Mouse (Mus musculus) C3H10T1/2 (cell line): Measurements from ENCODE around the gene Phox2a. TPM values are rescaled to one million over a fixed set of nuclear protein-coding genes. Genes with fewer than 3 reads are reported as not detected.

ENCODE experiments used
- polyA plus RNA-seq, 2 experiments: library from polyadenylated mRNA; unstranded; fragments of >200 nt; fragmentation: generic; extraction: Trizol; gene quantifications; one replicate each; pipeline ENCODE4 v1.2.1; 2012; ENCODE audit warnings: missing spikeins in 2 of 2

Phox2a gene
- polyA plus RNA-seq = not detected

DNA sequence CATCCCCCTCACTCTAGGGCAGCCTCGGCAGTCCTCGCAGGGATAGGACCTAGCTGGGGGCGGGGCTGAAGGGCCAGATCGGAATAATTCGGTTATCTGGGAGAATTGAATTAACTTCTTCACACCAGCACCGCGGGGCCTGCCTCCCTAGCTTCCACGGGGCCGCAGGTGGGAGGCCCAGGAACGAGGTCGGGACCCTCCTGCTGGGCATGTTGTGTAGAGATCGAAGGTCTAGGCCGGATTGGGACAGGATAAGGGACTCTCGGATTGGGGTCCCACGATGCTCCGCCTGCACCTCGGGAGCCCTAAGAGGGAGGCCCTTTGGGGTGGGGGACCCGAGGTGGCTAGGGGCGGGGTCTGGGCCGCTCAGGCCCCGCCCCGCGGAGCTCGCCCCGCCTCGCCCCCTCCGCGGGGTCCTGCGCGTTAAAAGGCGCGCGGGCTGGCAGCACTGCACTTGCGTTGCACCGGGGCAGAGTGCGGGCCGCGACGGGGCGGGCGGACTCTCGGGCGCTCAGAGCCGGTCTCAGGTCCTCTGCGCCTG lies at the start of gene Phox2a:
Gene Phox2a, plus strand, starts transcription at position 453 of the 541 bp plus-strand sequence.

GRCm38 (mm10) chr7:101837606-101838471 lies 19.7 kb downstream of the Phox2a start, which contains the start of gene Inppl1:
Gene Inppl1 (minus strand): TSS chr7:101838229.

GRCm38 (mm10) chr7:101857094-101857493 lies 39.0 kb downstream of the Phox2a start, which contains the start of gene Folr2:
Gene Folr2 (minus strand): TSS chr7:101857194.

DNA sequence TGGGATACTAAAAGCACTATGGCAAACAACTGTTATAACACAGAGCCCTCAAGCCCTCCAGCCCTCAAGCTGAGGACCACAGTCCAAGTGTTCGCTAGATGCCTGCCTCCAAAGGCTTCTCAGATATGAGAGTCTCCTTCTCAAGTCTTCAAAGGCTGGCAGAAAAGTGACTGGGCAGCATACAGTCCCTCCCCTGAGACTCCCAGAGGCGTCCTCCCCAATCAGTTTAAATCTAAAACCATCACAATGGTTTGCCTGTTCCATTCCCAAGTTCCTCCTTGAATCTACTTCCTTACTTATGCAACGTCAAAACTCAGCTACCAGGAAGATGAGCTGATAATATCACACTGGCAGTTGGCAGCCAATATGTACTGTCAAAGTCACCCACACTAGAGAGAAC lies 45.3 kb downstream of the Phox2a start, which contains the start of gene Anapc15:
Gene Anapc15, plus strand, starts transcription at position 301 of the 400 bp plus-strand sequence.

GRCm38 (mm10) chr7:101870629-101871028 lies 52.5 kb downstream of the Phox2a start, which contains the start of gene Folr1:
Gene Folr1 (minus strand): TSS chr7:101870788.

Other genes with a start within 250 kb of the Phox2a start
- not detected for gene Art2b, start 232.7 kb upstream of the Phox2a start, polyA plus RNA-seq
- gene Clpb, start 154.7 kb upstream of the Phox2a start, polyA plus RNA-seq = 10 to 100 TPM; 46.1 to 72.1 TPM
- gene Inppl1, start 19.9 kb downstream of the Phox2a start, polyA plus RNA-seq = 10 to 100 TPM; 21.7 to 40.0 TPM
- gene Folr2, start 38.9 kb downstream of the Phox2a start, polyA plus RNA-seq = not detected
- 100 to 1,000 TPM in 1 of 2 experiments, 10 to 100 TPM in 1; 56.8 to 127 TPM for gene Anapc15, start 45.4 kb downstream of the Phox2a start, polyA plus RNA-seq
- gene Folr1, start 52.5 kb downstream of the Phox2a start, polyA plus RNA-seq = under 1 TPM; 0.40 to 0.68 TPM
- 100 to 1,000 TPM; 173 to 237 TPM for gene Lamtor1, start 87.6 kb downstream of the Phox2a start, polyA plus RNA-seq
- gene Tomt, start 88.0 kb downstream of the Phox2a start, polyA plus RNA-seq = under 1 TPM in 1 of 2 experiments, not detected in 1; 0.06 TPM
- gene Lrrc51, start 115.6 kb downstream of the Phox2a start, polyA plus RNA-seq = 10 to 100 TPM in 1 of 2 experiments, 1 to 10 TPM in 1; 7.3 to 15.6 TPM
- 100 to 1,000 TPM in 1 of 2 experiments, 10 to 100 TPM in 1; 21.1 to 120 TPM for gene Numa1, start 115.8 kb downstream of the Phox2a start, polyA plus RNA-seq
- gene Il18bp, start 200.4 kb downstream of the Phox2a start, polyA plus RNA-seq = 1 to 10 TPM in 1 of 2 experiments, under 1 TPM in 1; 0.20 to 1.9 TPM
- 10 to 100 TPM; 15.1 to 36.4 TPM for gene Rnf121, start 247.2 kb downstream of the Phox2a start, polyA plus RNA-seq
- 10 to 100 TPM in 1 of 2 experiments, 1 to 10 TPM in 1; 4.7 to 10.9 TPM for gene Xndc1, start 247.2 kb downstream of the Phox2a start, polyA plus RNA-seq
- gene Xntrpc, start 247.4 kb downstream of the Phox2a start, polyA plus RNA-seq = under 1 TPM; 0.01 to 0.67 TPM